Mouse (Mus musculus): Measurements from ENCODE around the gene Pi16.
"Not testable (repeated sequence)": the region's sequence is repeated elsewhere in the genome, so short reads cannot be mapped to it uniquely, and the experiment has no call there.

DNA sequence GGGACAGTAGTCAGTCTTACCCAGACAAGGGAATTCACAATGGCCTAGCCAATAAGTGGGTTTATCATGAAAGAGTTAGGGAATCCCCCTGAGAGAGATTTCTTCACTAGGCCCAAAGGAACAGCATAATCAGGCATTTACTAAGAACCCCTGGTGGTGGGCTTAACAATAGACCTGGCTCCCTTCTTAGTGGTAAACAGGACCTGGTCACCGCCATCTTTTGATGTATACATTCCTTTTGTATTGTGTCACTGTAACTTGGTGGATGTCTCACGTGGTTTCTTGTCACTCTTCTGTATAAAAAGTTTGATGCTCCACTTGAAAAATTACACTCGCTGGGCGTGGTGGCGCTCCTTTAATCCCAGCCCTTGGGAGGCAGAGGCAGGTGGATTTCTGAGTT, 33.6 kb downstream of the Pi16 start:
- not testable (repeated sequence) for TF ChIP-seq CTCF, EP300 (IDR thresholded peaks at IDR 0.05; ENCODE audit: low read depth)
